In genomic region chr9:113515703-113516020, GRCm38 (mm10) we compare ENCODE assay signal across 14 mouse cellular contexts.
"Had no signal": no experiment of that assay in that cellular context is flagged by ENCODE, and none has a peak within 500 bp of the region (broad histone marks: within the 10 kb centered on the region; RNA-seq: fewer than 3 reads in every experiment).

No protein-coding gene starts in this region.

- ATAC-seq: midbrain, embryonic 15.5 days had no signal

- H3K4me1 ChIP-seq: liver, embryonic 15.5 days; midbrain, embryonic 15.5 days; stomach, embryonic 15.5 days had no signal

- H3K9ac ChIP-seq: limb, embryonic 13.5 days; liver, embryonic 15.5 days; lung, embryonic 14.5 days; midbrain, embryonic 15.5 days; neural tube, embryonic 12.5 days; stomach, embryonic 15.5 days had no signal

- H3K27me3 ChIP-seq: limb, embryonic 13.5 days; liver, embryonic 15.5 days; midbrain, embryonic 15.5 days; neural tube, embryonic 12.5 days; stomach, embryonic 15.5 days had no signal

- H3K4me3 ChIP-seq: limb, embryonic 13.5 days; liver, embryonic 15.5 days; midbrain, embryonic 15.5 days; neural tube, embryonic 12.5 days; stomach, embryonic 15.5 days had no signal

- H3K4me2 ChIP-seq: limb, embryonic 13.5 days; liver, embryonic 11.5 days; liver, embryonic 15.5 days; lung, embryonic 14.5 days; midbrain, embryonic 11.5 days; midbrain, embryonic 15.5 days; neural tube, embryonic 12.5 days; stomach, embryonic 15.5 days had no signal

- DNase-seq: kidney, adult 8-10 months; kidney, postnatal 36 days; lung, embryonic 14.5 days; lung, postnatal 4 days; thymus, adult 2 months; thymus, postnatal 25 days had no signal

- H3K9me3 ChIP-seq: limb, embryonic 13.5 days; liver, embryonic 15.5 days; midbrain, embryonic 15.5 days; neural tube, embryonic 12.5 days; stomach, embryonic 15.5 days had no signal

- H3K36me3 ChIP-seq: limb, embryonic 13.5 days; liver, embryonic 15.5 days; midbrain, embryonic 15.5 days; neural tube, embryonic 12.5 days; stomach, embryonic 15.5 days had no signal

- H3K27ac ChIP-seq: kidney, postnatal 0 days; limb, embryonic 13.5 days; liver, embryonic 15.5 days; midbrain, embryonic 15.5 days; neural tube, embryonic 12.5 days; stomach, embryonic 15.5 days had no signal
